8 mouse cellular contexts compared by ENCODE assay signal in genomic region chr1:66700149-66700692, GRCm38 (mm10). TPM values are rescaled to one million over a fixed set of nuclear protein-coding genes. Genes with fewer than 3 reads are reported as not detected.
DNase-seq lines count a peak whose midpoint lies in the region; ATAC-seq lines count a peak whose summit lies in the region.

No protein-coding gene starts in this region.

- 49% methylated on average over 5 of the region's 5 CpGs for WGBS in heart, embryonic 10.5 days
- WGBS in hindbrain, embryonic 13.5 days, result 47% methylated on average over 5 of the region's 5 CpGs
- WGBS in midbrain, embryonic 10.5 days, result 47% methylated on average over 5 of the region's 5 CpGs

- ATAC-seq in hindbrain, embryonic 13.5 days (ENCODE audit: low FRiP score), result peak; percentile 40

- H3K36me3 ChIP-seq in heart, embryonic 10.5 days, result no peaks in the 10 kb centered on the region
- H3K36me3 ChIP-seq in hindbrain, embryonic 13.5 days, result no peaks in the 10 kb centered on the region
- no peaks in the 10 kb centered on the region for H3K36me3 ChIP-seq in midbrain, embryonic 10.5 days

- peak overlapping the region; percentile 88 for H3K4me3 ChIP-seq in heart, embryonic 10.5 days
- H3K4me3 ChIP-seq in hindbrain, embryonic 13.5 days, result peak overlapping the region; percentile 86
- H3K4me3 ChIP-seq in midbrain, embryonic 10.5 days, result peak overlapping the region; percentile 79

- H3K4me2 ChIP-seq in hindbrain, embryonic 13.5 days, result peak overlapping the region; percentile 69

- no peak for DNase-seq in heart, embryonic 10.5 days (ENCODE audit: low spot score)
- no peak for DNase-seq in heart, postnatal 14 days
- DNase-seq in NIH3T3 (ENCODE audit: low read depth), result peak; percentile 21
- DNase-seq in midbrain, embryonic 10.5 days (ENCODE audit: low spot score), result no peak
- DNase-seq in frontal cortex, postnatal 10 days (ENCODE audit: low spot score in 2 of 2), result no peak
- DNase-seq in right cerebral cortex, adult 18-20 months, result no peak
- DNase-seq in left cerebral cortex, postnatal 14 days (ENCODE audit: low spot score in 2 of 2), result no peak

- H3K27me3 ChIP-seq in heart, embryonic 10.5 days (ENCODE audit: insufficient read depth, poor library complexity, severe bottlenecking), result no peaks in the 10 kb centered on the region
- no peaks in the 10 kb centered on the region for H3K27me3 ChIP-seq in hindbrain, embryonic 13.5 days
- H3K27me3 ChIP-seq in midbrain, embryonic 10.5 days (ENCODE audit: low read depth, poor library complexity, severe bottlenecking), result no peaks in the 10 kb centered on the region

- H3K27ac ChIP-seq in heart, embryonic 10.5 days, result peak overlapping the region; percentile 90; the same call in 1 of the 2 replicates
- H3K27ac ChIP-seq in hindbrain, embryonic 13.5 days, result no peak overlapping the region
- peak overlapping the region; percentile 91 for H3K27ac ChIP-seq in midbrain, embryonic 10.5 days (replicated peaks)

- H3K9ac ChIP-seq in hindbrain, embryonic 13.5 days, result no peak overlapping the region

- intact Hi-C loops in heart, postnatal 14 days (cut with DNase I), result loop anchor here (5.0 kb wide), 1 partner anchor 117 kb away; the partner anchor contains the start of gene Kansl1l
- intact Hi-C loops in left cerebral cortex, postnatal 14 days (cut with DNase I), result loop anchor here (2.0 kb wide), 1 partner anchor 117 kb away; the partner anchor contains the start of gene Kansl1l

- peaks cover 18% of the 10 kb centered on the region for H3K4me1 ChIP-seq in heart, embryonic 10.5 days
- peaks cover 28% of the 10 kb centered on the region for H3K4me1 ChIP-seq in hindbrain, embryonic 13.5 days (replicated peaks)
- peaks cover 24% of the 10 kb centered on the region for H3K4me1 ChIP-seq in midbrain, embryonic 10.5 days

- no peaks in the 10 kb centered on the region for H3K9me3 ChIP-seq in heart, embryonic 10.5 days
- no peaks in the 10 kb centered on the region for H3K9me3 ChIP-seq in hindbrain, embryonic 13.5 days
- H3K9me3 ChIP-seq in midbrain, embryonic 10.5 days (replicated peaks), result no peaks in the 10 kb centered on the region

RNA-seq across cellular contexts. Expression of gene Rpe, which starts 0.4 kb away (rescaled TPM):
- 38.1 and 42.0 TPM in 2 replicates for polyA plus RNA-seq in heart, embryonic 10.5 days (2016; fragmentation: Nextera tagmentation; extraction: Ambion mirVana)
- 10 to 100 TPM; 15.1 to 16.2 TPM for total RNA-seq in heart, postnatal 14 days (2021)
- 37.2 and 44.5 TPM in 2 replicates for polyA plus RNA-seq in hindbrain, embryonic 13.5 days (2015; fragmentation: Nextera tagmentation; extraction: Ambion mirVana)
- polyA plus RNA-seq in midbrain, embryonic 10.5 days (2016; fragmentation: Nextera tagmentation; extraction: Ambion mirVana), result 48.9 and 52.3 TPM in 2 replicates
- total RNA-seq in left cerebral cortex, postnatal 14 days (2021), result 10 to 100 TPM; 30.8 to 34.0 TPM
